9 mouse cellular contexts compared by ENCODE assay signal in genomic region chr6:38736240-38736639, GRCm38 (mm10).
DNase-seq lines count a peak whose midpoint lies in the region; ATAC-seq and TF ChIP-seq lines count a peak whose summit lies in the region.
"Had no signal": no experiment of that assay in that cellular context is flagged by ENCODE, and none has a peak within 500 bp of the region (broad histone marks: within the 10 kb centered on the region; RNA-seq: fewer than 3 reads in every experiment).

No protein-coding gene starts in this region.

- peak; percentile 64 for DNase-seq in G1E (ENCODE audit: low spot score)
- peak; percentile 66 for DNase-seq in cerebellum, adult 11-12 months
- peak; percentile 88 for DNase-seq in heart, postnatal 4 days
- peak; percentile 60 to 88 for DNase-seq in layer of hippocampus, adult 18-20 months (ENCODE audit: low spot score in 2 of 2)
- peak; percentile 84 for DNase-seq in liver, postnatal 0 days
- DNase-seq in thymus, adult 2 months = peak; percentile 68

- peaks cover 29% of the 10 kb centered on the region for H3K4me1 ChIP-seq in G1E (ENCODE audit: insufficient read depth, low read depth, low read length)
- H3K4me1 ChIP-seq in forebrain, embryonic 16.5 days (replicated peaks; ENCODE audit: control insufficient read depth, insufficient read depth, low read length) = no peaks in the 10 kb centered on the region
- H3K4me1 ChIP-seq in liver, postnatal 0 days (ENCODE audit: insufficient read depth) = no peaks in the 10 kb centered on the region
- no peaks in the 10 kb centered on the region for H3K4me1 ChIP-seq in thymus, adult 2 months (replicated peaks; ENCODE audit: control insufficient read depth, insufficient read depth, low read length)

- ATAC-seq in G1E (ENCODE audit: extremely low read depth, insufficient number of reproducible peaks, low FRiP score, poor library complexity, severe bottlenecking) = peak; percentile 4; the same call in 1 of the 2 replicates
- ATAC-seq in forebrain, embryonic 16.5 days = peak; percentile 84
- peak; percentile 74 for ATAC-seq in liver, postnatal 0 days
- peak; percentile 78 for ATAC-seq in neutrophil, adult 5-6 weeks (ENCODE audit: extremely low read depth, insufficient number of reproducible peaks, low FRiP score, poor library complexity, severe bottlenecking)

- H3K9me3 ChIP-seq in G1E (replicated peaks) = no peaks in the 10 kb centered on the region
- H3K9me3 ChIP-seq in forebrain, embryonic 16.5 days (ENCODE audit: control insufficient read depth, low read length) = no peaks in the 10 kb centered on the region
- H3K9me3 ChIP-seq in liver, postnatal 0 days (ENCODE audit: low read length) = no peaks in the 10 kb centered on the region
- H3K9me3 ChIP-seq: megakaryocyte, embryonic 14.5 days had no signal

- H3K9ac ChIP-seq in forebrain, embryonic 16.5 days (replicated peaks; ENCODE audit: low read depth, low read length) = no peak overlapping the region
- H3K9ac ChIP-seq in liver, postnatal 0 days (replicated peaks) = no peak overlapping the region

- TF ChIP-seq EP300 in liver, postnatal 0 days (IDR thresholded peaks at IDR 0.05; ENCODE audit: low read depth) = no peak

- TF ChIP-seq CTCF in G1E (IDR thresholded peaks at IDR 0.05; ENCODE audit: low read depth, low read length) = peak; percentile 68
- peak; percentile 98 for TF ChIP-seq CTCF in liver, postnatal 0 days (IDR thresholded peaks at IDR 0.05; ENCODE audit: low read depth)
- peak; percentile 48; the same call in 1 of the 2 replicates for TF ChIP-seq CTCF in thymus, adult 2 months (IDR thresholded peaks at IDR 0.05; ENCODE audit: borderline replicate concordance, control insufficient read depth, extremely low read depth, insufficient read depth, low read length, poor library complexity)

- H3K36me3 ChIP-seq in G1E (replicated peaks) = peaks cover 75% of the 10 kb centered on the region
- peaks cover 9% of the 10 kb centered on the region for H3K36me3 ChIP-seq in forebrain, embryonic 16.5 days (ENCODE audit: control insufficient read depth, insufficient read depth)
- peaks cover 86% of the 10 kb centered on the region for H3K36me3 ChIP-seq in liver, postnatal 0 days (replicated peaks; ENCODE audit: insufficient read depth, low read length)
- no peaks in the 10 kb centered on the region for H3K36me3 ChIP-seq in thymus, adult 2 months (ENCODE audit: control insufficient read depth, insufficient read depth, low read length)

- no peaks in the 10 kb centered on the region for H3K27me3 ChIP-seq in G1E (ENCODE audit: insufficient read depth, low read length)
- H3K27me3 ChIP-seq in forebrain, embryonic 16.5 days (replicated peaks; ENCODE audit: control insufficient read depth, insufficient read depth, low read length) = no peaks in the 10 kb centered on the region
- no peaks in the 10 kb centered on the region for H3K27me3 ChIP-seq in liver, postnatal 0 days (ENCODE audit: insufficient read depth, low read length)
- no peaks in the 10 kb centered on the region for H3K27me3 ChIP-seq in thymus, adult 2 months (ENCODE audit: control insufficient read depth, insufficient read depth, low read length)
- H3K27me3 ChIP-seq: megakaryocyte, embryonic 14.5 days had no signal

- no peak overlapping the region for H3K4me3 ChIP-seq in G1E (ENCODE audit: low read depth, low read length)
- no peak overlapping the region for H3K4me3 ChIP-seq in forebrain, embryonic 16.5 days (replicated peaks; ENCODE audit: low read length)
- no peak overlapping the region for H3K4me3 ChIP-seq in liver, postnatal 0 days (ENCODE audit: low read depth, low read length)
- no peak overlapping the region for H3K4me3 ChIP-seq in thymus, adult 2 months (ENCODE audit: control insufficient read depth, insufficient read depth, low read length)
- H3K4me3 ChIP-seq: megakaryocyte, embryonic 14.5 days had no signal

- no peak overlapping the region for H3K27ac ChIP-seq in forebrain, embryonic 16.5 days (ENCODE audit: low read length)
- H3K27ac ChIP-seq in liver, postnatal 0 days (ENCODE audit: low read depth) = no peak overlapping the region
- H3K27ac ChIP-seq in thymus, adult 2 months (ENCODE audit: control insufficient read depth, insufficient read depth, low read length) = no peak overlapping the region

- WGBS in forebrain, embryonic 16.5 days = 25% methylated on average over 4 of the region's 4 CpGs
- 26% methylated on average over 4 of the region's 4 CpGs for WGBS in liver, postnatal 0 days (ENCODE audit: insufficient replicate concordance)
- WGBS in thymus, adult 2 months = 45% methylated on average over 4 of the region's 4 CpGs

- H3K4me2 ChIP-seq in forebrain, embryonic 16.5 days (ENCODE audit: low read length) = no peak overlapping the region
- no peak overlapping the region for H3K4me2 ChIP-seq in liver, postnatal 0 days (ENCODE audit: low read depth, low read length)

- no peak for TF ChIP-seq POLR2A in thymus, adult 2 months (IDR thresholded peaks at IDR 0.05; ENCODE audit: control insufficient read depth, extremely low read depth, insufficient read depth, low read length, poor library complexity)

Comparison
In these comparisons a context has a peak if more than half of its experiments do, and no peak if none do; other contexts are left out.
1. ATAC-seq: peak in every context shown above with its lines; median percentile 84 in forebrain, embryonic 16.5 days; 78 in neutrophil, adult 5-6 weeks; 74 in liver, postnatal 0 days; 4 in G1E.
2. CTCF ChIP-seq: peak in every context shown above with its lines; median percentile 98 in liver, postnatal 0 days; 68 in G1E; 48 in thymus, adult 2 months.